Mouse (Mus musculus): ENCODE results near the gene Slx4ip.

- no peak for TF ChIP-seq POLR2A (IDR thresholded peaks at IDR 0.05; ENCODE audit: extremely low read depth, insufficient read depth, low read length)
- TF ChIP-seq CTCF (IDR thresholded peaks at IDR 0.05; ENCODE audit: extremely low read depth, insufficient read depth, low read length): no peak
Measured at GRCm38 (mm10) chr2:136938249-136938648, 47.2 kb downstream of the Slx4ip start.

Data from cortical plate, adult 2 months (tissue).